Mouse (Mus musculus) embryonic facial prominence, embryonic 15.5 days (tissue): ENCODE measurements around the gene Olfr1493-ps1. TPM values are rescaled to one million over a fixed set of nuclear protein-coding genes. Genes with fewer than 3 reads are reported as not detected.

Experiments used
- ATAC-seq: fragments of 200-750 bp; cut with Nextera tagmentation; 2 replicates; pipeline ENCODE4 v1.8.0; 2017; ENCODE audit warnings: low read depth, moderate TSS enrichment; ENCODE audit not compliant: insufficient number of reproducible peaks, low FRiP score, low TSS enrichment
- H3K27ac ChIP-seq: fragments of 300-500 bp; sonication (generic); replicated peaks from 2 replicates; pipeline ENCODE4 v1.5.1; 2015; ENCODE audit warnings: mild to moderate bottlenecking, inconsistent platforms
- H3K27me3 ChIP-seq: fragments of 300-500 bp; sonication (generic); 2 replicates; pipeline ENCODE4 v1.6.1; 2015; ENCODE audit warnings: inconsistent platforms
- H3K36me3 ChIP-seq: fragments of 300-500 bp; sonication (generic); 2 replicates; pipeline ENCODE4 v1.6.1; 2015; ENCODE audit warnings: mild to moderate bottlenecking, inconsistent platforms
- H3K4me1 ChIP-seq: fragments of 300-500 bp; sonication (generic); 2 replicates; pipeline ENCODE4 v1.6.1; 2015; ENCODE audit warnings: inconsistent platforms
- H3K4me2 ChIP-seq: fragments of 300-500 bp; sonication (generic); replicated peaks from 2 replicates; pipeline ENCODE4 v1.6.1; 2015; ENCODE audit warnings: mild to moderate bottlenecking, inconsistent platforms
- H3K4me3 ChIP-seq: fragments of 300-500 bp; sonication (generic); replicated peaks from 2 replicates; pipeline ENCODE4 v1.5.1; 2015; ENCODE audit warnings: mild to moderate bottlenecking, inconsistent platforms
- H3K9ac ChIP-seq: fragments of 300-500 bp; sonication (generic); 2 replicates; pipeline ENCODE4 v1.6.1; 2015; ENCODE audit warnings: inconsistent platforms
- H3K9me3 ChIP-seq: fragments of 300-500 bp; sonication (generic); replicated peaks from 2 replicates; pipeline ENCODE4 v1.6.1; 2016; ENCODE audit warnings: inconsistent platforms
- WGBS: fragments of 180-500 bp; shearing (Covaris S2); methylation state at CpG from one replicate; pipeline ENCODE4 v1.1.7; 2015; 5-methylcytosine and 5-hydroxymethylcytosine counted together
- polyA plus RNA-seq: library from polyadenylated mRNA; unstranded; fragments of >200 nt; fragmentation: Nextera tagmentation; extraction: Ambion mirVana; gene quantifications from 2 replicates; pipeline ENCODE4 v1.2.1, GENCODE M21; 2015

Gene Olfr1493-ps1
- polyA plus RNA-seq, result not detected in 2 replicates

- WGBS, result 41% methylated on average over 2 of the region's 2 CpGs
- no peaks in the 10 kb centered on the region for H3K9me3 ChIP-seq
- H3K4me2 ChIP-seq, result no peak within 1 kb of the TSS
- H3K27ac ChIP-seq, result no peak within 1 kb of the TSS
- ATAC-seq, result no peak
- no peaks in the 10 kb centered on the region for H3K27me3 ChIP-seq
- H3K9ac ChIP-seq, result no peak within 1 kb of the TSS
- H3K36me3 ChIP-seq, result no peaks in the 10 kb centered on the region
- H3K4me3 ChIP-seq, result no peak within 1 kb of the TSS
- no peaks in the 10 kb centered on the region for H3K4me1 ChIP-seq
Observed at GRCm38 (mm10) chr19:13722978-13723377, at the start of gene Olfr1493-ps1. Olfr1493-ps1 (plus strand) TSS chr19:13723278.

- Histone ChIP-seq H3K27ac (no peak within 1 kb of the TSS), H3K4me1 (no peaks in the 10 kb centered on the region), H3K4me2 (no peak within 1 kb of the TSS), H3K4me3 (no peak within 1 kb of the TSS), H3K9me3 (no peaks in the 10 kb centered on the region), H3K36me3 (no peaks in the 10 kb centered on the region), H3K9ac (no peak within 1 kb of the TSS), H3K27me3 (no peaks in the 10 kb centered on the region)
- no peak for ATAC-seq
- WGBS, result 73% methylated on average over 3 of the region's 3 CpGs
Observed at GRCm38 (mm10) chr19:13696968-13697367, 26.1 kb upstream of the Olfr1493-ps1 start, which contains the start of gene Olfr1491. Olfr1491 (plus strand) TSS chr19:13697268.

- no peak within 1 kb of the TSS for H3K4me2 ChIP-seq
- no peak within 1 kb of the TSS for H3K9ac ChIP-seq
- H3K27me3 ChIP-seq, result no peaks in the 10 kb centered on the region
- H3K4me1 ChIP-seq, result no peaks in the 10 kb centered on the region
- H3K36me3 ChIP-seq, result no peaks in the 10 kb centered on the region
- WGBS, result 79% methylated on average over 4 of the region's 4 CpGs
- no peak for ATAC-seq
- no peak within 1 kb of the TSS for H3K27ac ChIP-seq
- H3K4me3 ChIP-seq, result no peak within 1 kb of the TSS
- H3K9me3 ChIP-seq, result no peaks in the 10 kb centered on the region
Observed at GRCm38 (mm10) chr19:13739428-13739827, 16.4 kb downstream of the Olfr1493-ps1 start, which contains the start of gene Olfr1494. Olfr1494 (plus strand) TSS chr19:13739728.

DNA sequence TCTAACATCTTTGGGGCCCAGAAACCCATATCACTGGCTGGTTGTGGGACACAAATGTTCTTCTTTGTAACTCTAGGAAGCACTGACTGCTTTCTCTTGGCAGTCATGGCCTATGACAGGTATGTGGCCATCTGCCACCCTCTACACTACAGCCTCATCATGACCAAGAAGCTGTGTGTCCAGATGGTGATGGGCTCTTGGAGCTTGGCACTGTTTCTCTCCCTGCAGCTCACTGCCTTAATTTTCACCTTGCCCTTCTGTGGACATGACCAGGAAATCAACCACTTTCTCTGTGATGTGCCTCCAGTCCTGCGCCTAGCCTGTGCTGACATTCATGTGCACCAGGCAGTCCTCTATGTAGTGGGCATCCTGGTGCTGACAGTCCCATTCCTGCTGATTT lies 26.3 kb downstream of the Olfr1493-ps1 start:
- 92% methylated on average over 1 of the region's 1 CpGs for WGBS
- Histone ChIP-seq H3K9ac (no peak overlapping the region), H3K27me3 (no peaks in the 10 kb centered on the region), H3K27ac (no peak overlapping the region), H3K36me3 (no peaks in the 10 kb centered on the region), H3K4me3 (no peak overlapping the region), H3K4me2 (no peak overlapping the region), H3K4me1 (no peaks in the 10 kb centered on the region), H3K9me3 (no peaks in the 10 kb centered on the region)
- no peak for ATAC-seq

- Histone ChIP-seq H3K9me3 (no peaks in the 10 kb centered on the region), H3K36me3 (no peaks in the 10 kb centered on the region), H3K27me3 (no peaks in the 10 kb centered on the region), H3K4me2 (no peak within 1 kb of the TSS), H3K27ac (no peak within 1 kb of the TSS), H3K9ac (no peak within 1 kb of the TSS), H3K4me1 (no peaks in the 10 kb centered on the region), H3K4me3 (no peak within 1 kb of the TSS)
- 67% methylated on average over 3 of the region's 3 CpGs for WGBS
- no peak for ATAC-seq
Observed at GRCm38 (mm10) chr19:13764306-13764705, 41.2 kb downstream of the Olfr1493-ps1 start, which contains the start of gene Olfr1495. Olfr1495 (plus strand) TSS chr19:13764606.

- ATAC-seq, result no peak
- H3K4me3 ChIP-seq, result no peak overlapping the region
- no peaks in the 10 kb centered on the region for H3K4me1 ChIP-seq
- H3K9me3 ChIP-seq, result no peaks in the 10 kb centered on the region
- no peaks in the 10 kb centered on the region for H3K27me3 ChIP-seq
- WGBS, result 88% methylated on average over 9 of the region's 9 CpGs
- no peak overlapping the region for H3K27ac ChIP-seq
- no peak overlapping the region for H3K4me2 ChIP-seq
- no peak overlapping the region for H3K9ac ChIP-seq
- no peaks in the 10 kb centered on the region for H3K36me3 ChIP-seq
Observed at GRCm38 (mm10) chr19:13768565-13769276, 45.6 kb downstream of the Olfr1493-ps1 start.

DNA sequence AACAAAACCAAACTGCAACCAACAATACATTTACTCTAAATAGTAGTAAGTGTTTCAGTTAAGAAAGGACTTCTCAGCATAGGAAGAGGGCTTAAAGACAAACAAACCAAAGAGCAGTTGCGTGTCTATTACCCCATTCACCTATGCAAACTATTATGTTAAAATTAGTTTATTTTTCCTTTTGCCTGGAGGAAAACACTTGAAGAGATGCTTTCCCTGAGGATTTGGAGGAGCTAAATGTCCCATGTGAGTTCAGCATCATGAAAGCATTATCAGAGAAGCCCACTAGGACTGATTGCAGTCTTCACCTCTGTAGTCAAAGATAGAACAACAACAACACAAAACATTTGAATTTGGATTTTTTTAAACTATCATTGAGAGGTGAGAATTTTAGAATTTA lies 54.5 kb downstream of the Olfr1493-ps1 start, which contains the start of gene Olfr1496:
TSS of gene Olfr1496 (plus strand) at position 301 of the 400 bp plus-strand sequence.
- Histone ChIP-seq H3K4me3 (no peak within 1 kb of the TSS), H3K4me2 (no peak within 1 kb of the TSS), H3K9me3 (no peaks in the 10 kb centered on the region), H3K36me3 (no peaks in the 10 kb centered on the region), H3K27ac (no peak within 1 kb of the TSS), H3K4me1 (no peaks in the 10 kb centered on the region), H3K9ac (no peak within 1 kb of the TSS), H3K27me3 (no peaks in the 10 kb centered on the region)
- ATAC-seq, result no peak
- 85% methylated on average over 1 of the region's 1 CpGs for WGBS

Other genes starting within 250 kb of the Olfr1493-ps1 start
- gene Olfr1475, start 243.1 kb upstream of the Olfr1493-ps1 start, polyA plus RNA-seq, result not detected in 2 replicates
- gene Olfr1477, start 222.7 kb upstream of the Olfr1493-ps1 start, polyA plus RNA-seq, result not detected in 2 replicates
- gene Olfr1480, start 195.4 kb upstream of the Olfr1493-ps1 start, polyA plus RNA-seq, result not detected in 2 replicates
- gene Olfr1484, start 139.8 kb upstream of the Olfr1493-ps1 start, polyA plus RNA-seq, result not detected in 2 replicates
- gene Olfr1487, start 105.9 kb upstream of the Olfr1493-ps1 start, polyA plus RNA-seq, result not detected in 2 replicates
- gene Olfr1489, start 91.7 kb upstream of the Olfr1493-ps1 start, polyA plus RNA-seq, result 0.05 TPM in 1 of 2 replicates, not detected in the other
- not detected in 2 replicates for gene Olfr1490, start 72.2 kb upstream of the Olfr1493-ps1 start, polyA plus RNA-seq
- gene Olfr1491, start 26.0 kb upstream of the Olfr1493-ps1 start, polyA plus RNA-seq, result not detected in 2 replicates
- gene Olfr1494, start 16.4 kb downstream of the Olfr1493-ps1 start, polyA plus RNA-seq, result not detected in 2 replicates
- 0.09 TPM in 1 of 2 replicates, not detected in the other for gene Olfr1495, start 41.3 kb downstream of the Olfr1493-ps1 start, polyA plus RNA-seq
- gene Olfr1496, start 54.6 kb downstream of the Olfr1493-ps1 start, polyA plus RNA-seq, result not detected in 2 replicates
- 0.24 TPM in 1 of 2 replicates, not detected in the other for gene Olfr1497, start 74.9 kb downstream of the Olfr1493-ps1 start, polyA plus RNA-seq
- gene Olfr1499, start 96.2 kb downstream of the Olfr1493-ps1 start, polyA plus RNA-seq, result not detected in 2 replicates
- gene Olfr1500, start 107.2 kb downstream of the Olfr1493-ps1 start, polyA plus RNA-seq, result 0.16 and 0.23 TPM in 2 replicates
- 0.04 and 0.25 TPM in 2 replicates for gene Olfr1501, start 127.4 kb downstream of the Olfr1493-ps1 start, polyA plus RNA-seq
- not detected in 2 replicates for gene Olfr1502, start 138.5 kb downstream of the Olfr1493-ps1 start, polyA plus RNA-seq
- not detected in 2 replicates for gene Olfr1504, start 174.7 kb downstream of the Olfr1493-ps1 start, polyA plus RNA-seq
- gene Olfr1505, start 190.3 kb downstream of the Olfr1493-ps1 start, polyA plus RNA-seq, result not detected in 2 replicates